Mouse (Mus musculus): Measurements from ENCODE around the gene Fxyd3. TPM values are rescaled to one million over a fixed set of nuclear protein-coding genes. Genes with fewer than 3 reads are reported as not detected.

The Fxyd3 gene
- total RNA-seq, 2 experiments from 2014 or later = 1.7 TPM; not detected in 1

DNA sequence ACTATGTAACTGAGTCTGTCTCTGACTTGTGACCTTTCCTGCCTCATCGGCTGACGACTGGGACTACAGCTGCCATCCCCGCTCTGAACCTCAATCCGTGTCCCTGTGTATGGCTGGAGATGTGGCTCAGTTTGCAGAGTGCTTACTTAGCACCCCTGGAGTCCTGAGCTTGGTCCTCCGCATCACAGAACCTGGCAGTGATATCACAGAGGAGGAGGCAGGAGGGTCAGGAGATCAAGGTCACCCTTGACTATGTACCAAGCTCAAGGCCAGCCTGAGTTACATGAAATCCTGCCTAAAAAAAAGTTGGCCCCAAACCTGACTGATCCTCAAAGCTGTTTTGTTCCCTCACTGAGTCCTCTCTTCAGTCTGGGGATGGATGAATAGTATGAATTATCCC is 18.8 kb downstream of the Fxyd3 start:
- TF ChIP-seq CTCF (conservative IDR thresholded peaks at IDR 0.05) = no peak
- Histone ChIP-seq H3K4me3 (no peak overlapping the region), H3K27ac (no peak overlapping the region)
- no peak for DNase-seq (ENCODE audit: low spot score in 2 of 2)

- Histone ChIP-seq H3K4me3 (no peak within 1 kb of the TSS), H3K27ac (peak within 1 kb of the TSS; percentile 18; the same call in 1 of the 2 replicates)
- TF ChIP-seq CTCF (conservative IDR thresholded peaks at IDR 0.05) = no peak
- DNase-seq (ENCODE audit: low spot score in 2 of 2) = no peak
Measured at GRCm38 (mm10) chr7:31057071-31057470, 19.4 kb downstream of the Fxyd3 start, which contains the start of gene Fxyd1. TSS of gene Fxyd1 (minus strand) at chr7:31057199.

DNA sequence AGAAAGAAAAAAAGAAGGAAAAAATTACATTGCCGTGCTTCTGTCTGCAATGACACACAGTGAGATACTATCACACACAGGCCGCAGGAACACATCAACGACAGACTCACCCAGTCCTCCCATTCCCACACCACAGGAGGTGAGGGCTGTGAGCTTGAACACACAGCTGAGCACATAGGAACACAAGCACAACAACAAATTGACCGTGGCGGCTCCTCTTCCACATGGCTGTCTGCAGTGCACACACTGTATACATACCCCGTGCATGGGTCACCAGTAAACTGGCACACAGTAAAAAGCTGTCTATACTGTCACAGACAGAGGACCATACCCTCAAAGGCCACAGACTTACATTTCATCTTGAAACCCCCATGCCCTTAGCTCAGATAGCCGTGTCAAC is 20.1 kb downstream of the Fxyd3 start:
- Histone ChIP-seq H3K4me3 (no peak overlapping the region), H3K27ac (no peak overlapping the region; the same call in 1 of the 2 replicates)
- DNase-seq (ENCODE audit: low spot score in 2 of 2) = no peak
- no peak for TF ChIP-seq CTCF (conservative IDR thresholded peaks at IDR 0.05)

DNA sequence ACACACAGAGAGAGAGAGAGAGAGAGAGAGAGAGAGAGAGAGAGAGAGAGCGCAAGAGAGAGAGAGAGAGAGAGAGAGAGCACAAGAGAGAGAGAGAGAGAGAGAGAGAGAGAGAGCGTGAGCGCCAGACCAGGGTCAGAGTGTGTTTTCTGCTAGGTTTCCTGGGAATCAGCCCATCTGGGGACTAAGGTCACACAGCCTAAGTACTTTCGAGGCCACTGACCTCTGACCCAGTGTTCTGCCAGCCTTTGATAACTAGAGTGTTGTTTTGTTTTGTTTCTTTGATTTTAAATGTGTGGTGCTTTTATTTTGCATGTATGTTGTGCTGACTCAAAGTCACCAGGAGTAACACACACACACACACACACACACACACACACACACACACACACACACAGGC is 20.6 kb downstream of the Fxyd3 start:
- H3K4me3 ChIP-seq = no peak overlapping the region
- TF ChIP-seq CTCF (conservative IDR thresholded peaks at IDR 0.05) = no peak
- 0 out of 2 replicates have a peak overlapping the region, but pooled peaks have one; percentile 51 for H3K27ac ChIP-seq
- no peak for DNase-seq (ENCODE audit: low spot score in 2 of 2)

GRCm38 (mm10) chr7:31055354-31055824 is 21.1 kb downstream of the Fxyd3 start:
- TF ChIP-seq CTCF (conservative IDR thresholded peaks at IDR 0.05) = no peak
- no peak for DNase-seq (ENCODE audit: low spot score in 2 of 2)
- Histone ChIP-seq H3K27ac (peak overlapping the region; percentile 83), H3K4me3 (peak overlapping the region; percentile 44)

DNA sequence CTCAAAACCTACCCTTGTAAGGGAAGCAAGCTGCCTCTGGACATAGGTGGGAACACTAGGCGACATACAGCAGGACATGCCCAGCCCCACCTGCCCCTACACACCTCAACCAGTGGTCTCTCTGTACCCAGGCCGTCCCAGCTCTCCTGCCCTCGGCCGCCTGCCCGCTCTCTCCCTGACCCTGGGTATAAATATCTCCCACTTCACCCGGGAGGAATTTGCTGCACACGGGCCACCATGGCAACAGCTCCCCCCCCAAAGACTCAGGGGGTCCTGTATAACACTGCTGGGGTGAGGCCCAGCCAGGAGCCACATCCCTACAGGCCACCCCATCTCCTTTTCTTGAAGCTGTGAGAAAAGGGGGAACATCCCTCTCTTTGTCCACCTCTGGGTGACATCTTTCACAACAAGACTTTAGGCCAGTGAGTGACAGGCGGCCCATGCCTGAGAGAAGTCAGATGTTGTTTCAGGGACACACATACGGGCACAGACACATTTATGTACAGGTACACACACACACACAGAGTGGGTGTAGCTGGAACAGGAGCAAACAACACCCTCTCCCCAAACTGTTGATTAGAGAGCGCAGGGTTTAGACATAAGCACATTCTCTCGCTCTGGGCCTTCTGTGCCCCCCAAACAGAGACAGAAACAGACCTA is 21.7 kb downstream of the Fxyd3 start:
- H3K27ac ChIP-seq = peak overlapping the region; percentile 83
- peak overlapping the region; percentile 44 for H3K4me3 ChIP-seq
- no peak for TF ChIP-seq CTCF (conservative IDR thresholded peaks at IDR 0.05)

GRCm38 (mm10) chr7:31053882-31054447 is 22.5 kb downstream of the Fxyd3 start:
- Histone ChIP-seq H3K4me3 (peak overlapping the region; percentile 44), H3K27ac (peak overlapping the region; percentile 83)
- no peak for TF ChIP-seq CTCF (conservative IDR thresholded peaks at IDR 0.05)

More for the DNA sequence above, 21.7 kb downstream of the Fxyd3 start:
- DNase-seq (ENCODE audit: low spot score in 2 of 2) = no peak

DNA sequence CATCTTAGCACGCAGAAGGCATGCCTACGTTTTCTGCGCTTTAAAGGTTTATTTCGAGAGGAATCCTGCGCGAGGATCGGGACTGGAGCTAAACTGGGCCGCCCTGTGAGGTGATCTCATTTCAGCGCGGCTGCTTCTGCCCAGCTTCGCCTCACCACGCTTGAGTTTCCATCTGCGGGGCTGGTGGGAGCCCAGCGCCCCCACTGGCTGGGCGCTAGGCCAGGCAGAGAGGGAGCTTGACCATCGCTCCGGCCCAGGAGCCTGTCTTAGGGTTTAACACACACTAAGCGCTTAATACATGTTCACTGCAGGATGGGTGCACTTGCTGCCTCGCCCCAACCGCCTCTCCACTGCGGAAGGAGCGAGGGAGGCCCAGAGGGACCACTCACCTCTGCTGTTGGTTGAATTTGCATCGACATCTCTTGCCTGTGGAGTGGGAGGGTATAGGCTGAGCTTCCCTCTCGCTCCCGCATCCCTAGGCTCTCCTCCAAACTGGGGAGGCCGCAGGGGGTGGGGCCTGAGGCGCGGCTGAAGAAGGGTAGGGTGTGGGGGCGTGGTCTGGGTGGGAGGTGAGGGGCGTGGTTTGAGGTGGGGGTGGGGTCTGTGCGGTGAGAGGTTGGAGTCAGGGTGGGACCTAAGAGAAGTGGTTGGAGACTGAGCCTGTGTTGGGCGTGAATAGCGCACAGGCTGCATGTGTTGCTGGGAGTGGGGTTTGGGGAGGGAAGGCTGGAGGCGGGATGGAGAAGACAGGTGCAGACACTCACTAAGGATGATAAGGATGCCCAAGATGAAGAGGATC is 23.7 kb downstream of the Fxyd3 start:
- peak overlapping the region; percentile 83 for H3K27ac ChIP-seq
- peak overlapping the region; percentile 44 for H3K4me3 ChIP-seq

More at GRCm38 (mm10) chr7:31053882-31054447, 22.5 kb downstream of the Fxyd3 start:
- no peak for DNase-seq (ENCODE audit: low spot score in 2 of 2)

GRCm38 (mm10) chr7:31052251-31052635 is 24.3 kb downstream of the Fxyd3 start:
- no peak for TF ChIP-seq CTCF (conservative IDR thresholded peaks at IDR 0.05)
- H3K27ac ChIP-seq = peak overlapping the region; percentile 75
- peak overlapping the region; percentile 43 for H3K4me3 ChIP-seq
- DNase-seq (ENCODE audit: low spot score in 2 of 2) = no peak

More for the DNA sequence above, 23.7 kb downstream of the Fxyd3 start:
- DNase-seq (ENCODE audit: low spot score in 2 of 2) = peak; percentile 61 to 62
- TF ChIP-seq CTCF (conservative IDR thresholded peaks at IDR 0.05) = peak; percentile 37

DNA sequence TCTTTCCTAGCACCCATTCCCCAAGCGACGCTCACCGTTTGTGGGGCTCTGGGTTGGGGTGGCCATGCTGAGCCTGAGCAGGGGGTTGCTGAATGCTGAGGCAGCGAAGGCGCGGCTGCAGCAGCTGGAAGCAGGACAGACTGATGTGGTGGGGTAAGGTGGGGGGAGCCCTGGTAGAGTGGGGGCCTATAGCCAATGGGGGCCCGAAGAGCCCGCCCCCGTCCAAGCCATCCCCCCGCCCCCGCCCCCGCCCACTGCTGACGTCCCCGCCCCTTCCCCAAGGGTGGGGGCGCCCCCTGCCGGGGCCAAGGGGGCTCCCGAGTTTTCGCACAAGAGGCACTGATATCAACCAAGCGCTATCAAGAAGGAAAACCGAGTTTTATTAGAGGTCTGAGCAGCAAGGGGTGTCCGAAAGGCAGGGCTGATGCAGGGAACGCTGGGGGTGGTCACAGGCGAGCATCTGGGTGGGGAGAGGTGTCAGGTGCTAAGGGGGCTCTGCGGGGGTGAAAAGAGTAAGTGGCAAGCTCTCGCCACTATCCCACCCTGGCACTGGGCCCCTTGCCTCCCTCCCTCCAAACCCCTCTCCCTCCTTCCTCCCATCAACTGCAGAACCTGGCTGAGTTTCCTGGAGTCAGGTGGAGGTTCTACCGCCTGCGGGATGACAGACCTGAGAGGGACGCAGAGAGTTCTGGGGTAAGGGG is 25.0 kb downstream of the Fxyd3 start, which contains the start of gene Fxyd7:
Gene Fxyd7, minus strand, starts transcription at position 147 of the 701 bp plus-strand sequence.
- peak; percentile 39 for TF ChIP-seq CTCF (conservative IDR thresholded peaks at IDR 0.05)
- peak within 1 kb of the TSS; percentile 54 for H3K4me3 ChIP-seq
- peak within 1 kb of the TSS; percentile 75 for H3K27ac ChIP-seq
- no peak for DNase-seq (ENCODE audit: low spot score in 2 of 2)

- peak overlapping the region; percentile 75 for H3K27ac ChIP-seq
- TF ChIP-seq CTCF (conservative IDR thresholded peaks at IDR 0.05) = no peak
- H3K4me3 ChIP-seq = peak overlapping the region; percentile 54
- DNase-seq (ENCODE audit: low spot score in 2 of 2) = no peak
Measured at GRCm38 (mm10) chr7:31050921-31051320, 25.6 kb downstream of the Fxyd3 start.

- TF ChIP-seq CTCF (conservative IDR thresholded peaks at IDR 0.05) = no peak
- H3K4me3 ChIP-seq = peak overlapping the region; percentile 54
- peak overlapping the region; percentile 75 for H3K27ac ChIP-seq
- no peak for DNase-seq (ENCODE audit: low spot score in 2 of 2)
Measured at GRCm38 (mm10) chr7:31050487-31050886, 26.0 kb downstream of the Fxyd3 start.
